Mouse (Mus musculus): ENCODE data around the gene Syce2.

- TF ChIP-seq CTCF (IDR thresholded peaks at IDR 0.05; ENCODE audit: control insufficient read depth, insufficient read depth, insufficient replicate concordance, low read depth, low read length) (no peak), POLR2A (IDR thresholded peaks at IDR 0.05; ENCODE audit: control insufficient read depth, low read depth, low read length) (no peak)
Observed at GRCm38 (mm10) chr8:84918646-84919045, 46.7 kb downstream of the Syce2 start.

Measured in testis, adult 2 months (tissue).